Mouse (Mus musculus): ENCODE results near the gene A830031A19Rik. TPM values are rescaled to one million over a fixed set of nuclear protein-coding genes. Genes with fewer than 3 reads are reported as not detected.

A830031A19Rik gene
- total and polyA plus RNA-seq, 3 experiments = not detected

DNA sequence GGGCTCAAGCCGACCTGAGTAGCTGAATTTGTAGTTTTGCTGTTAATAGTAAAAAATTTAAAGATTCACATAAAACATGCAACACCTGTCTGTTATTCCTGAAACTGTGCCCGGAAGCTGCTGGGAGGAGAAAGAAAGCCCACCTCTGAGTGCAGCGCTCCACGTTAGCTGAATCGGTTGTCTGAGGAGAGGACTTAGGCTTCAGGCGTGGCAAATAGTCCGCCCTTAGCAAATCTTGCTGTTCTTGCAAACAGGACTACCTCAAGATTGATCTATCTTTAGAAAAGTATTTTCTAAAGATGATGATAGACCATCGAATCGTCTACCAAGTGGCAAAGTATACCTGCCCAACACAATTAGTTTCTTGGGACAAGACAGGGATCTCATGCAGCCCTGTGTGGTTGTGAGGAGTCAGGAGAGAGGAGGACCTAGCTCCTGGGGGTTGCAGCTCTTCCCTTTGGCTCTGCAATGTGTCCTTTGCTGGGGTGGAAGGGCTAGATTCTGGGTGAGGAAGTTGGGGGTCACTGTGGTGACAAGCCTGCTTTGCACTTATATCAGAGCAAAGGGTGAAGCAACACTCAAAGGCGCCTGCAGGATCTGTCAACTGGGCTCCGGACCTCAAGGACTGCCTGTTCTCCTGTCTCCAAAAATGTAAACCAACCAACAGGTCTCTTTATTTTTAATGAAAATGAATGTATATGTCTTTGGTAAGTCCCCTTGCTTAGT, 24.7 kb downstream of the A830031A19Rik start:
- peaks cover 3% of the 10 kb centered on the region; the same call in 1 of the 2 replicates for H3K27me3 ChIP-seq (ENCODE audit: control insufficient read depth, insufficient read depth, low read length)
- no peak overlapping the region for H3K4me3 ChIP-seq
- no peaks in the 10 kb centered on the region for H3K36me3 ChIP-seq (ENCODE audit: control insufficient read depth, insufficient read depth, low read length)
- H3K79me2 ChIP-seq (replicated peaks; ENCODE audit: control insufficient read depth, insufficient read depth, low read length) = no peaks in the 10 kb centered on the region
- no peak for DNase-seq
- H3K9ac ChIP-seq (ENCODE audit: low read depth, low read length) = no peak overlapping the region
- 79% methylated on average over 11 of the region's 11 CpGs for WGBS
- no peaks in the 10 kb centered on the region for H3K4me1 ChIP-seq (ENCODE audit: control insufficient read depth, insufficient read depth, low read length)
- intact Hi-C loops (cut with DNase I) = no loop called here
- TF ChIP-seq EP300 (IDR thresholded peaks at IDR 0.05; ENCODE audit: insufficient read depth, low read depth, low read length) (no peak), CTCF (IDR thresholded peaks at IDR 0.05) (no peak)
- no peak overlapping the region for H3K27ac ChIP-seq

GRCm38 (mm10) chr11:24049226-24050031, 25.4 kb downstream of the A830031A19Rik start:
- Histone ChIP-seq H3K9ac (ENCODE audit: low read depth, low read length) (peak overlapping the region; percentile 51), H3K36me3 (ENCODE audit: control insufficient read depth, insufficient read depth, low read length) (no peaks in the 10 kb centered on the region), H3K27me3 (ENCODE audit: control insufficient read depth, insufficient read depth, low read length) (peaks cover 3% of the 10 kb centered on the region; the same call in 1 of the 2 replicates), H3K79me2 (replicated peaks; ENCODE audit: control insufficient read depth, insufficient read depth, low read length) (no peaks in the 10 kb centered on the region), H3K4me1 (ENCODE audit: control insufficient read depth, insufficient read depth, low read length) (no peaks in the 10 kb centered on the region), H3K4me3 (peak overlapping the region; percentile 38; the same call in 1 of the 2 replicates), H3K27ac (no peak overlapping the region)
- intact Hi-C loops (cut with DNase I) = no loop called here
- TF ChIP-seq EP300 (IDR thresholded peaks at IDR 0.05; ENCODE audit: insufficient read depth, low read depth, low read length) = 0 out of 2 replicates have a peak, but pooled peaks have one; percentile 47
- no peak for TF ChIP-seq POLR2A (IDR thresholded peaks at IDR 0.05; ENCODE audit: insufficient read depth, low read depth, low read length)
- no peak for TF ChIP-seq CTCF (IDR thresholded peaks at IDR 0.05)
- 8% methylated on average over 28 of the region's 28 CpGs for WGBS
- peak; percentile 64 to 83 for DNase-seq

- no peaks in the 10 kb centered on the region for H3K4me1 ChIP-seq (ENCODE audit: control insufficient read depth, insufficient read depth, low read length)
- no peak for DNase-seq
- intact Hi-C loops (cut with DNase I) = no loop called here
- no peaks in the 10 kb centered on the region for H3K79me2 ChIP-seq (replicated peaks; ENCODE audit: control insufficient read depth, insufficient read depth, low read length)
- no peak overlapping the region for H3K4me3 ChIP-seq
- H3K27ac ChIP-seq = no peak overlapping the region
- 33% methylated on average over 6 of the region's 6 CpGs for WGBS
- peaks cover 3% of the 10 kb centered on the region; the same call in 1 of the 2 replicates for H3K27me3 ChIP-seq (ENCODE audit: control insufficient read depth, insufficient read depth, low read length)
- TF ChIP-seq POLR2A (IDR thresholded peaks at IDR 0.05; ENCODE audit: insufficient read depth, low read depth, low read length) = no peak
- TF ChIP-seq EP300 (IDR thresholded peaks at IDR 0.05; ENCODE audit: insufficient read depth, low read depth, low read length) = no peak
- no peak overlapping the region for H3K9ac ChIP-seq (ENCODE audit: low read depth, low read length)
- H3K36me3 ChIP-seq (ENCODE audit: control insufficient read depth, insufficient read depth, low read length) = no peaks in the 10 kb centered on the region
These were observed 30.8 kb downstream of the A830031A19Rik start for GRCm38 (mm10) chr11:24044025-24044424.

DNA sequence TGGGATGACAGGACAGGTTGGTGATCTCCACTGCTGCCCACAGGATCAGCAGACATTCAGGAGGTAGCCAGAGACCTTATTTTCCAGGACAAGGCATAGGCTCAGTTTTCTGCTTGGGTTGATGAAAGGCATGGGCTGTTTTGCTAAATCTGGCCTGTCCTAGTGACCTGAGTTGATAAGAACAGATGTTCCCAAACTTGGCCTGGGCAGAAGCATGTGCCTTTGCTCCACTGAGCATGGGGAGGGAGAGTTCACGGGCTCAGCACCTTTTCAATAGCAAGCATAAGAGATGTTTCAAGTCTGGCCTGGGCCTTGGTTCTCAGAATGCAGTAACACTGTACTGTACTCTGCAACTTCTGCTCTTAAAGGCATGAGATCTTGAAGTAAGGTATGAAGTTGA, 54.1 kb downstream of the A830031A19Rik start:
- H3K27me3 ChIP-seq (ENCODE audit: control insufficient read depth, insufficient read depth, low read length) = no peaks in the 10 kb centered on the region
- peak in 1 of 2 experiments; percentile 6 for DNase-seq
- 35% methylated on average over 1 of the region's 1 CpGs for WGBS
- no peaks in the 10 kb centered on the region for H3K4me1 ChIP-seq (ENCODE audit: control insufficient read depth, insufficient read depth, low read length)
- TF ChIP-seq EP300 (IDR thresholded peaks at IDR 0.05; ENCODE audit: insufficient read depth, low read depth, low read length) = no peak
- H3K9ac ChIP-seq (ENCODE audit: low read depth, low read length) = no peak overlapping the region
- no peak overlapping the region for H3K27ac ChIP-seq
- no peak overlapping the region for H3K4me3 ChIP-seq
- H3K36me3 ChIP-seq (ENCODE audit: control insufficient read depth, insufficient read depth, low read length) = no peaks in the 10 kb centered on the region
- intact Hi-C loops (cut with DNase I) = no loop called here
- no peaks in the 10 kb centered on the region for H3K79me2 ChIP-seq (replicated peaks; ENCODE audit: control insufficient read depth, insufficient read depth, low read length)

GRCm38 (mm10) chr11:24018783-24019182, 56.1 kb downstream of the A830031A19Rik start:
- 66% methylated on average over 2 of the region's 2 CpGs for WGBS
- no peak for DNase-seq

More at GRCm38 (mm10) chr11:24018783-24019182, 56.1 kb downstream of the A830031A19Rik start:
- Histone ChIP-seq H3K36me3 (ENCODE audit: control insufficient read depth, insufficient read depth, low read length) (no peaks in the 10 kb centered on the region), H3K79me2 (replicated peaks; ENCODE audit: control insufficient read depth, insufficient read depth, low read length) (no peaks in the 10 kb centered on the region), H3K27ac (no peak overlapping the region), H3K27me3 (ENCODE audit: control insufficient read depth, insufficient read depth, low read length) (no peaks in the 10 kb centered on the region), H3K4me1 (ENCODE audit: control insufficient read depth, insufficient read depth, low read length) (no peaks in the 10 kb centered on the region), H3K4me3 (no peak overlapping the region), H3K9ac (ENCODE audit: low read depth, low read length) (no peak overlapping the region)
- intact Hi-C loops (cut with DNase I) = no loop called here
- TF ChIP-seq CTCF (IDR thresholded peaks at IDR 0.05) = no peak
- TF ChIP-seq EP300 (IDR thresholded peaks at IDR 0.05; ENCODE audit: insufficient read depth, low read depth, low read length) = no peak
- TF ChIP-seq POLR2A (IDR thresholded peaks at IDR 0.05; ENCODE audit: insufficient read depth, low read depth, low read length) = no peak

Measured in heart, adult 2 months (tissue).